Mouse (Mus musculus) kidney, postnatal 36 days (tissue): ENCODE measurements at regions not wholly inside any gene's neighbourhood (a gene's known extent, or its start where the extent isn't known, plus 50 kb on each side); places are given as distances from the start of the nearest gene placed in this dataset.

Source experiments
- DNase-seq, 2 experiments: peaks; one replicate each; pipeline ENCODE4 v3.0.0; 2021 to 2022; ENCODE audit warnings: mixed read lengths in 2 of 2

DNA sequence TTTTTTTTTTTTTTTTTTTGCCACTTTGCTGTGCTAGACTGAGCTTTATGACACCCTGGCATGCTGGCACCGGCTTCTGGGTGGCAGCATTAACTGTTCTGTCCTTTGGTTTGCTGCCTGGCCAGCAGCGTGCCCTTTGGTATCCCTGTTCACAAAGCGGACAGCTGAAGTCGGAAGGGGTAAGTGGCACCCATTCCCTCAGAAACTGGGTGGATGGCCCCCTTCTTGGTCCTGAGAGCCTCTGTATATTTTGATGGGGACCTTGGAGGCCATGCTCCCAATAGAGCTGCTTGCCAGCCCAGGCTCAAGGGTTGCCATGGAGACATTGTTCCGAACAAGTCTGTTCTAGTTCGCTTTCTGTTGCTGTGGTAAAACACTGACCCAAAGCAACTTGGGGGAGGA, 143.9 kb upstream of the Tle3 start:
- DNase-seq = peak; percentile 57 to 65

DNA sequence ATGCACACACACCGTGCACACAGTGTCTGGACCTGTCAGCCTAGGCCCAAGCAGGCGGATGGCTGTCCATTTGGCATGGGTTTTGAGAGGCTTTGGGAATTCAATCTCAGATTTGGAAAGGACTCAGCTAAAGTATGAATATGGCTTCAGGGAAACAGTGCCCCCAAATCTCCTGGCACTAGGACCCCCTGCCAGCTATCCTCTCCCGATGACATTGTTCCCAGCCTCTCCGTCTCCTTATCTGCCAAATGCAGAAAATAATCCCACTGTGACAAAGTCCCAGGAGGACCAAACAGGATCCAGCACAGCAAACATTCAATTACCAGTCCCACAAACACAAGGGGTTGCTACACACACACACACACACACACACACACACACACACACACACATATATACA, 141.9 kb upstream of the Tle3 start:
- no peak for DNase-seq

DNA sequence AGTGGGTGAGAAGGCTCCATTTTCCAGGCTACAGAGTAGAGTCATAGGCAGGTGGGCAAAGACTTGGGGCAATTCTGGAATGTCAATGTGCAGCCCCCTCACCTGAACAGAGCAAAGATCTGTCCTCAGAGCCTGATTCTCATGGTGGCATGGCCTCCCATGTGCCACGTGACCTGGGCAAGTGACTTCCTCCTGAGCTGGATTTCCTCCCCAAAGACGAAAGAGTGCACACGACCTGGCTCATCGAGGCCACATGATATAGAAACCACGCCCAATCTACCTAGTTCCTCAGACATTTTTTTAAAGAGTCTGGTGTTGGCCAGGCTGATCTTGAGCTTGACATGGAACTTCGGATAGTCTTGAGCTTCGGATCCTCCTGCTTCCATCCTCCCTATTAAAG, 139.5 kb upstream of the Tle3 start:
- no peak for DNase-seq

DNA sequence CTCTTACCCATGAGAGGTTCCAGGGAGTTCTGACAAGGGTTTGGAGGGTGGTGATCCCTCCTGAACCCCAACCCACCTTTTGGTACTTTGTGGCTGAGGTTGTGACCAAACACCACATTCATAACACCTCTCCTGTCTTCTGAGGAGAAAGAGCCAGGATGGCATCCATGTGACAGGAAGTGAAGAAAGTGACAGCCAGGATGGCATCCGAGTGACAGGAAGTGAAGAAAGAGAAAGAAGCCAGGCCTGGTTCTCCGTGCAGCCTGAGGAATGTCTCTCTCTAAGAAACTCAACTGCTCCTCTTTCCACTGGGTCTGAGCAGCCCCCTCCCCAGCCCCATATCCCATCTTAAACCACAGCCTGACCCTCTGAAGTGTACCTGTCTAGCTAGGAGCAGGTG, 138.9 kb upstream of the Tle3 start:
- DNase-seq = no peak

DNA sequence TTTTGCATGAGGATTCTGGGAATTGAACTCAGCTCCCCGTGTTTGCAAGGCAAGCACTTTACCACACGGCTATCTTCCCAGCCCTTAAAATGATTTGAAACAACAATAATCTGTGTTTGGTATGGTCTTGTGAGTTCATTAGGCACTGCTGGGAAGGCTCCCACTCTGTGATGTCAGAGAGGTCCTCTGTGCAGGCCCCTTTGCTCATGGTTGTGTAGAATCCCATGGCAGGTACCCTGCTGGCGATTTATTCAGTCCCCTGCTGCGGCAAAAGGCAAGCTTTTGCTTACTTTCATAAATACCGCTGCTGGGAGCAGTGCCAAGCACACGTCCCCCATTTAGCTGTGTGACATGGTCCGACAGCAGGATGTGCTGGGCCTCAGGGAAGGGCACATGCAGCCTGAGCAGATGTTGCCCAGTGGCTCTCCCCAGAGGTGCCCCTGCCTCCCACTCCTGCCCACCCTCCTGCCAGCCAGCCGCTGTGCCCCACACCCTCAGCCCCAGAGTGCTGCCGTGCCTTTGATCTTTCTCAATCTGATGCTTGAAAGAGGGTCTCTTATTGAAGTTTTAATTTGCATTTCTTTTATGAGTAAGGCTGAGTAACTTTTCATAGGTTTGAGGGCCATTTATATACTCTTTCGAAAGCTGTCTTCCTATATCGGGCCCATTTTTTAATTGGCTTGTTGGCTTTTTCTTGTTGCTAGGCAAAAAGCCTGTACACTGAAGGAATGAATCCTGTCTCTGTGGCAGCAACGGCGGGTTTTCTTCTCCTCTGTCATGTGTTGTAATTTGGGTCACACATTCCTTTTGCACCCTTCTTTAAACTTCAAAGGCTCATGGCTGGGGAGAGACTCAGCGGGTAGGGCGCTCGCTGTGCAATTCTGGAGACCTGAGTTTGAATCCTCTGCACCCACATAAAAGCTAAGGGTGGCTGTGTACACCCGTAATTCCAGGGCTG, 136.2 kb upstream of the Tle3 start:
- no peak for DNase-seq

DNA sequence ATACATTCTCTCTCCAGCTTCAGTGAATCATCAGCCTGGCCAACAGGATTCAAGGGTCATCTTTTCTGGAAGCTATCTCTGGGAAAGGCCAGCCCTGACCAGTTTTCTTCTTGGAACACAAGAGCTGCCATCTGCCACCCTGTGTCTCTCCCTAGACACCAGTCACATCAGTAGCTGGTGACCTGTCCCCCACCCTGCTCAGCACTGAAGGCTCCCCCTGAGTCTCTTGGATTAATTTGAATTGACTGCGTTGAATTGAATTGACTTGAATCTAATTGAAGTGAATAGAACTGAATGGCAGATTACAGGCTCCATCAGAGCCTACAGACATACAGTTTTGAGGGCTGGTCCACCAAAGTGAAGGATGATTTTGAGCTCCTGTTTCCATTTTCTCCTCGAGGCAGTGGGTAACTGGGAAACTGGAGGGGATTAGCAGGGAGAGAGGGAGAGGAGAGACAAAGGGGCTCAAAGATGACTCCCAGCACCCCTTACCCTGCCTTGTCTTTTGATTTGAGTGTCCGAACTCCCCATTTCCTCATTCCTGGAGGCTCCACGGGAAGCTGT, 133.4 kb upstream of the Tle3 start:
- DNase-seq = no peak

DNA sequence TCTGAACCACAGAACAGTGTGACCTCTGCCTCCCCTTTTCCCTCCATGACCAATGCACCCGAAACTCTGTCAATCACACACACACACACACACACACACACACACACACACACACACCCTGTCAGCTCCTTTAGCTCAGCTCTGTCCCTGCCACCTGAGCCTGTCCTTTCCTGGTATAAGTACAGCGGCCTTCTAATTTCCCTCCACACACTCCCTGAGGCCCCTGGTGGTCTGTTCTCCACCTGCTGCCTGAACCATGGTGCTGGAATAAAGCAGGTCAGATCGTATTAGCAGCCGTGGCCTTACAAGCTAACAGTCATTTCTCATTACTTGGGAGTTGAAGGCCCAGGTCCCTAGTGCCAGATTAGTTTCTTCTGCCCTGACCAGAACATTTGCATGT, 132.8 kb upstream of the Tle3 start:
- no peak for DNase-seq

DNA sequence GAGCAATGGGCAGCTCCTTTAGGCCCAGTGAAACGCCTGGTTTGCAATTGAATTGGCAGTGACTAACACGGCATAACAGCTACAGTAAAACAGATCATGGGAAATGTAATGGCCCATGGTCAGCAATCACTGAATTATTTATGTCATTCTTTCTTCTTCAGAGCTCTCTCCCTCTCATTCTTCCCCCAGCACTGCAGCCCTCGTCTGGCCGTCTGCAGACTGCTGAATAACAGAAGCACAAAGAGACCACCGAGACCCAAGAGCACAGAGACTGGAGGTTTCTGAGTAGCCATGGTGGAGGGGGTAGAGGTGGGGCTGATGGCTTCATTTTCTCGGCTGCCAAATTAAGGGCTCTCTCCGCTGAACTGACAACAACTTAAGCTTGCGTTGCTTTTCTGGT, 130.7 kb upstream of the Tle3 start:
- no peak for DNase-seq

DNA sequence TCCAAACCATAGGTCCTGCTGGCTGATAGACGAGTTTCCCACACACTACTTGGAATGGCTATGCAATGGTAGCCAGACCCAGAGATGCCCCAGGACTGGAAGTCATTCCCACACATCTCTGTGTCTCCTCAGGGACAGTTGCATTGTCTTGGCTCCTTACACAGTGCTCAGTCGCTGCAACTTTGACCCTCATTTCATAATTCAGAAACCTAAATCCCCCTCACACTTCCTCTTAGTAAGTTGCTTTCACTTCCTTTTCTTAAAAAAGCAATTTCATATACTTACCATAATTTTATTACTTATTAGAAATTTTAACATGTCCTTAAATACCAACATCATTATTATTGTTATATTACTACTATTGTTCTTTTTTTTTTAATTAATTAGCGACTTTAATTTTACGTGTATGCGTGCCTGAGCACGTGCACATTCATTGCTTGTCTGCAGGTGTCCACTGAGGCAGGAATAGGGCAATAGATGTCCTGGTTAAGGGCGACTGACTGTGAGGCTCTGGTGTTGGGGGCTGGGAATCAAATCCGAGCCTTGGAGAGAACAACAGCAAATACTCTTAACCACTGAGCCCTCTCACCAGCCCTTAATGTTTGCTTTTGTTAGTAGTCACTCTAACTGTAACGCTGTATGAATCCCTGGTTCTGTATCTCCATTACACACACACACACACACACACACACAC, 129.9 kb upstream of the Tle3 start:
- DNase-seq = no peak

DNA sequence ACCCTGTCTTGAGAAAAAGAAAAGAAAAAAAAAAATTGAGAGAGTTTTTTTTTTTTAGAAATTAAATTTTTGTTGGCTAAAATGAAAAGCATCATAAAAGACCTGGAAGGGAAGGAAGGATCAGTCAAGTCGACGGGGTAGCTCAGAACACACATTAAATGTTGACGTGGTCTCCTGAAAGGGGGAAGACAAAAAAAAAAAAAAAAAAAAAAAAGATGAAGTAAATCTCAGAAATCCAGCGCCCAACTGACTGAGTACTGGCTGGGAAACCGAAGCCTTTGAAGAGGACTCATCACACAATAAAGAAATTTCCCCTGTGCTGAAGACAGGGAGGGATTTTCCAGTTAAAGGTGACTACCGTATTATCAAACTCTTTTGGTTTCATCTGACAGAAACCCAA, 128.9 kb upstream of the Tle3 start:
- no peak for DNase-seq

DNA sequence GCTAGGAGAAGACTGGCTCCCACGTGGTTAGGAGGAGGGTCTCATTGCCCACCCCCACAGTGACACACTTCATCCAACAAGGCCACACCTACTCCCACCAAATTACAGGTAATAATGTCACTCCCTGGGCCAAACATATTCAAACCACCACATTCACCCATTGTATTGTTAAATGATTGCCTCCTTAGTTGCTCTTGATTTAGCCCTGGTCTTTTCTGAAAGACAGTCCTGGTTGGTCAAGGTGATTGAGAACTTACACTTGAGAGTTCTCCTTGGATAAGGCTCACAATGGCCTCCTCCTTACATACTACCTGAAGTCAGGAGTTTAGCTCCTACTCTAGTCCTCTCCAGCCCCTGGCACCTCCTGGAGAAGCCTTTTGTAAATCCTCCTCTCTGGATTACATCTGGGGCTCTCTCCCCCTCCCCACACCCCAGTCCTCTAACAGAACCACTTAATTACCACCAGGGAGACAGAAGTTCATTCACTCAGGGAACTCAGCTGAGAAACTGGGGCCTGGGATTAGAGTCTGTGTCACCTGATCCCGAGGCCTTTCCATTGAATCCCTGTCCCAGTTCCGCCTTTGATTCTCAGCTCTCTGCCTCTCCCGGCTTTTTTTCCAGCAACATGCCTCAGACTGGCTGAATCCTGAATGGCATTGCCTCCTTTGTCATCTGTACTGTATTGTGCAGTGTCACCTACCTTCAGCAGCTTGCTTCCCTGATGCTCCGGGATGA, 122.3 kb upstream of the Tle3 start:
- DNase-seq = no peak

DNA sequence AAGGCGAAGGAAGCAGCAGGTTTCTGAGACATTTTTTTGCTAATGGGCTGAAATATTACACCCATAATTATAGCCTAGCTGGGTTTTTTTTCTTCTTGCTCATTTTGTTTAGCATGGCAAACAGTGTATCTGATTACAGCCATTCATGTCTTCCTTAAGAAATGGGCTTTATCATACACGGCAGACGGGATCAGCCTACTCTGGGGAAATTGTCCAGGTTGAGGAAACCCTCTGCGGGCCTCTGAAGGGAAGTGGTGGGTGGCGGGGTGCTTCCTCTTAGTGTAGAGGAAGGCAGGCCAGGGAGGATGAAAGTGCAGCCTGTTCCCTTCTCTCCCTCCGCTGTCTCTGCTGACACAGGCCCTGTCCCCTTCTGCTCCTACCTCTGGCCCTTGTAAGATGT, 120.6 kb upstream of the Tle3 start:
- no peak for DNase-seq

DNA sequence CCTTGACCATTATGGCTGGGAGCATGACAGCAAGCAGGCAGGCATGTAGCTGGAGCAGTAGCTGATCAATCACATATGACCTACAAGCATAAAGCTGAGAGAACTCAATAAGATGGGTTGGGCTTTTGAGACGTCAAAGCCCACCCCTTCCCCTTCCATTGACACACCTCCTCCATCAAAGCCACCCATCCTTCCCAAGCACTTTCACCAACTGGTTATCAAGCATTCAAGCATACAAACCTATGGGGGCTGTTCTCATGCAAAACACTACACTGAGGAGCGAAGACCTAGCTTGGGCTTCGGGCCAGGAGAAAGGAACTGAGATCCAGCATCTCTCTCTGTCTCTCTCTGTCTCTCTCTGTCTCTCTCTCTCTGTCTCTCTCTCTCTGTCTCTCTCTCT, 118.4 kb upstream of the Tle3 start:
- DNase-seq = no peak

DNA sequence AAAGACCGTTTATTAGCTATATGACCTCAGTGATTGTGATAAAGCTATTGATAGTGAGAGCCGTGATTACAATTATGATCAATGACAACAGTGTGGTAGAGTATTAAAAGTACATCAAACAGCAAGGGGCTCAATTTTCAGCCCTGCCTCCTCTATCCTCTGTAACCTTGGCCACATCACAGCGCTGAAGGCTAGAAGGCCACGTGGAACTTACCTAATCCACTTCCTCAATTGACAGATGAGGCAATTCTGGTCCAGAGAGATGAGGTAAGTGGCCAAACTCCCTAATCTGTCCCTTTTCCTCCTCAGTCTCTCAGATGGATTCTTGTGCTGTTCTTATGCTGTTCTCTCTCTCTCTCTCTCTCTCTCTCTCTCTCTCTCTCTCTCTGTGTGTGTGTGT, 114.7 kb upstream of the Tle3 start:
- no peak for DNase-seq

DNA sequence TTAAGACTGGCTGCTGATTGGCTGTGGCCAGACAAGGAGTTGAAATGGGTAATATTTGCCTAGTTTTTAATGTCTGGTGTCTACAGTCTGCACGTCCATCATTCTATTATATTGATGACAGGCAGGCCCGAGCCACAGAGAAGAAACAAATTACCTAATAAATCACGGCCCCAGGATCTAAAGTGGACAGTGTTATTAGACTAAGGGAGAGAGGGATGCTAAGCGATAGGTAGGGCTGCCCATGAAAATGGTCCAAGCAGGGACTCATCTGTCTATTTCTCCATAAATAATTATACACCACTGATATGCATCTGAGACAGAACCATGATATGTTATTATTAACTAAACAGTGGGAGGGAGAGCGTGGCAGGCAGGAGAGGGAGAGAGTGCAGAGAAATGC, 114.1 kb upstream of the Tle3 start:
- no peak for DNase-seq

DNA sequence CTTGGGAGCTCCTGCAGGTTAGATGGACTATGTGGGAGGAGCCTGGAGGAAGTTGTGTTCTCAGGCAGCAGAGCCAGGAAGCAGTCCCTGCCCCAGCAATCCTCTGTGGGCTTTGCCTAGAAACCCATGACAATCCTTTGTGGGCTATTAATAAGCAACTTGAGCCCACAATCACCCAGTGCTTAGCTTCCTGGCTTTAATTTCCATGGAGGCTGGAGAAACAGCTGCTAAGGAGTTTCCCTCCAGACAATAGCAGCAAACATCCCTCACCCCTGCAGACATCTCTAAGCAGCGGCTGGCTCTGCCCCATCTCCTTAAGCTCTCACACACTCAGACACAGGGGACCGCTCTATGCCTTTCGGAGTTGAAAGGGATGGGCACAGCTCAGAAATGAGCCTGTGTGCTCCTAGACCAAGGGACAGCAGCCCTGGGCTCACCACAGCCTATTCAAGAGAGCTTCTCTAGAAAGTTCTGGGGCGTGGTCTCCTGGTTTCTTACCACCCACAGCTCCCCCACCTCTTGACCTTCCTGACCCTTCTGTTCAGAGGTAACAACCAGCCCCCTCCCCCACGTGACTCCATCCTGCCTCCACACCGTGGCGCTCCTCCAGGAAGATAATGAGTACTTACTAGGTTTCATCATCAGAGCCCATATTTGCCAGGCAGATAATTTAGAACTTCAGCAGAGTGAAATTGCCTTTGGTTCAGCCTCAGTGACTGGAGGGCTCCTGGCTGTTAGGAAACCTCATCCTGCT, 112.6 kb upstream of the Tle3 start:
- peak in 1 of 2 experiments; percentile 29 for DNase-seq

DNA sequence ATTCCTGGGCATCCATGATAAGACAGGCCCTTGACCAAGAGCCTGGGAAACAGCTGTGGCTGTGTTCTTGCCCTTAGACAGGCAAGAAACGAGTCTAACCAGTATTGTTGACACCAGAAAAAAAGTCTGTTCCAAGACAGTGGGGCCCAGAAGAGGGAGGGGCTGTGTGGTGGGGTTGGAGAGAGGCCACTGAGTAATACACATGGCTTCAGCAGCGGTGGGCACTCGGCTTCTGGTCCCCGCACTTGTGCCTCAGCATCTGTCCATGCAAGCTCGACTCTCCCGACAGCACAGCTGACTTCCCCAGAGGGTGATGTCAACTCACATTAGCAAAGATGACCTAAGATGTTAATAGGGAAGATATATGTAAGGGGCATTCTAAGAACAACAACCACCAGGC, 110.9 kb upstream of the Tle3 start:
- DNase-seq = no peak

DNA sequence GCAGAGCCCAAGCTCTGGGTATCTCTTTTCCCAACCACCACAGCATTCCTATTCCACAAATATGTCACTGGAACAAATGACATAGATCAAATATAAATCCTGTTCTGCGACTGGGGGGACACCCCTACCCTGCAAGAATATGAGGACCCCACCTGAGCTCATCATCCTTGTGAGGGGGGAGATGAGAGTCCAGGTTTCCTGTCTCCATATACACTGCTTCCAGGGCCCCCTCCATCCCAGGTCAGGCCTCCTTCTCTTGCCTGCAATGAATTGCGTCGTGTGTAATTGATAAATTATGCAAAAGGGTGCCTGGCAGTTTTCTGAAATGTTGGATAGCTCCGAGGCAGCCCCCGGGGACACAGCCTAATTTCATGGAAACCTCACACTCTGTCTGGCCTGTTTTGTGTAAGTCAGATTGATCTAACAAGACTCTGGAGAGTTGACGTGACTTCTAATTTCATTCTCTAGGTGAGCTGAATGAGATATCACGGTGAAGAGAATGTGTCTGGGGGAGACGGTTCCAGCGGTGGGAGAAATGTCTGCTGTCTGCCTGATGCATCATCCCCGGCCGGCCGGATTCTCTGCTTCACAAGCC, 110.3 kb upstream of the Tle3 start:
- no peak for DNase-seq

DNA sequence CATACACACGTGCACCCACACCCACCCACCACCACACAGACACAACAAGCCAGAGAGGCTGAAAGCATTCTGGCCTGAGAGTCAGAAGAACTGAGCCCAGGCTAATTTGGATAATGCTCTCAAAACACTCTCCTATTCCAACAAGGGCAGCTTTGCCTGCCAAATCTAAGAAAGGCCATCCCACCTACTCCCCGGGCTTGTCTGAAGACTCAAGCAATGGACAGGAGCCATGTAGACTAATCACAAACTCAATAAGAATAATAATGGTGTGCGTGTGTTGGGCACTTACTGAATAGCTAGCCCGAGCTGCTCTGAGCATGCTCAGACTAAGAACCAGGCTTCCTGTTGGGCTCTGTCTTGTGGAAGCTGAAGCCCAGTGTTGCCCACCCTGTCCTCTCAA, 108.8 kb upstream of the Tle3 start:
- DNase-seq = no peak

DNA sequence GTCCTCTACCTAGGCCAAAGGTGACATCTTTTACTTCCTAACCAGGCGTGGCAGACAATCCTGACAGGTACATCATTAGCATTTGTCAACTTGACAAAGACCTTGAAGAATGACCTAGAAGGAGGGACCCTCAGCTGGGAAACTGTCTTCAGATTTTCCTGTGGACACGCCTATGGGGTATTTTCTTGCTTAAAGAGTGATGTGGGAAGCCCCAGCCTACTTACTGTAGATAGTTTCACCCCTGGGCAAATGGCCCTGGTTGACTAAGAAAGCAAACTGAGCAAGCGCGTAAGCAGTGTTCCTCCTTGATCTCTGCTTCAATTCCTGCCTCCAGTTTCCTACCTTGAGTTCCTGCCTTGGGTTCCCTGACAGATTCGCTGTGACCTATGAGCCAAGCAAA, 106.7 kb upstream of the Tle3 start:
- DNase-seq = no peak

DNA sequence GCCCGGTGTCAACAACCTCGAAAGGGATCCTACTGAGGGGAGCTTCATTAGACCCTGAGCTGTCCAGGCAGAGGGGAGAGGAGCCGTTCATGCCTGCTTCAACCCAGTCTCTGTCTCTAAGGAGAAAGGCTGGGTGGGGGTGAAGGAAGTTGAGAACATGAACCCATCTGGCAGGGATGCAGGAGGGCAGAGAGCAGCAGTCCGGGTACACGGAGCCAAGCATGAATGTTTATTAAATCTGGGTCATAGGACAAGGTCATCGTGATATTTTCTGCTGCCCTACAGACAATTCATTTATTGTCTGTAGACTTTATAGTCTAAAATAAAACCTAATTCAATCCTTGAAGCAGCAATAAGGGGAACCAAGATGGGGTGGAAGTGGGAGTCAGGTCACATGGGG, 105.2 kb upstream of the Tle3 start:
- peak in 1 of 2 experiments; percentile 46 for DNase-seq

DNA sequence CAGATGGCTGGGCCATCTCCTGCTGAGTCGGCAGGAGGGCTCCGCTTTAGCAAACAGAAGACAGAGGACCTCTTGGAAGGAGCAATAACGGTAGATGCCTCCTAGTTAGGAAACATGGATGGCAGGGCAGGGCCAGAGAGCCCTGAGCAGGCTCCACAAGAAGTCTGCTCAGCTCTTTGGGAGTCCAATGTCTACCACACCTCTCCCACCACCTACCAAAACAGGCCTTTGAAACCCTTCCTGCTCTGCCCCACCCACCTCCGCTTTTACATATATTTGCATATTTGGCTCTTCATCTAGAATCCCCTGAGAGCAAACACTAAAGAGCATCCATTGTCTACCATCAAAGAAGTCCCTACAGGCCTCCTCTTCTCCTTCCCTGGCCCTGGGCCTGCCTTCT, 104.6 kb upstream of the Tle3 start:
- no peak for DNase-seq
